In the genomic region with DNA sequence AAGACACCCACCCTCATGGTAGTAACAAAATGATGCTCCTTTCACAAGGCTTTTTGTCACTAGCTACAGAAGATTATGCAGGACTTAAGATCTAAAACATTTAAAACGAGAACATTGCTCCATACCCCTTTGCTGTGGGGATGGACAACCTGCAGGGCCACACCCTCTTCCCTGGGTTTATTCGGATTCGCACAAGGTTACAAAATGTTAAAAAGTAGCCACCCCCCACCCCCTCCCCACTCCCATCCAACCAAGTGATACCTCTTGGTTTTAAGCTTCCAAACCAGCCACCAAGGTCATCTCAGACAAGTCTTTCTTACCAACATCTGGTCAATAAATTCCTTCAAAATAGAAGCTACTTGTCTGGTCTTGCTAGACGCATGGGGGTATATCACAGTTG, we compare ENCODE assay signal across 18 mouse cellular contexts. TPM values are rescaled to one million over a fixed set of nuclear protein-coding genes. Genes with fewer than 3 reads are reported as not detected.
"Had no signal": no experiment of that assay in that cellular context is flagged by ENCODE, and none has a peak within 500 bp of the region (broad histone marks: within the 10 kb centered on the region; RNA-seq: fewer than 3 reads in every experiment).

No protein-coding gene starts in this region.

- H3K9me3 ChIP-seq: lung, embryonic 15.5 days; midbrain, embryonic 13.5 days; midbrain, embryonic 15.5 days; neural tube, embryonic 12.5 days; stomach, embryonic 15.5 days had no signal

- ATAC-seq: liver, postnatal 0 days; lung, postnatal 0 days; midbrain, embryonic 13.5 days; midbrain, embryonic 15.5 days had no signal

- H3K36me3 ChIP-seq: lung, embryonic 15.5 days; midbrain, embryonic 13.5 days; midbrain, embryonic 15.5 days; neural tube, embryonic 12.5 days; stomach, embryonic 15.5 days had no signal

- H3K4me2 ChIP-seq: lung, embryonic 15.5 days; midbrain, embryonic 11.5 days; midbrain, embryonic 13.5 days; midbrain, embryonic 15.5 days; neural tube, embryonic 12.5 days; stomach, embryonic 15.5 days had no signal

- H3K27ac ChIP-seq: lung, embryonic 15.5 days; macrophage; midbrain, embryonic 13.5 days; midbrain, embryonic 15.5 days; neural tube, embryonic 12.5 days; stomach, embryonic 15.5 days; stomach, postnatal 0 days had no signal

- H3K4me3 ChIP-seq: lung, embryonic 15.5 days; megakaryocyte, embryonic 14.5 days; midbrain, embryonic 13.5 days; midbrain, embryonic 15.5 days; neural tube, embryonic 12.5 days; stomach, embryonic 15.5 days had no signal

- H3K9ac ChIP-seq: liver, postnatal 0 days; lung, embryonic 15.5 days; midbrain, embryonic 13.5 days; midbrain, embryonic 15.5 days; neural tube, embryonic 12.5 days; stomach, embryonic 15.5 days had no signal

- DNase-seq: liver, postnatal 0 days; lung, adult 2 months; lung, postnatal 14 days; lung, postnatal 36 days; right cerebral cortex, postnatal 14 days; thymus, adult 2 months; thymus, postnatal 36 days had no signal

- H3K27me3 ChIP-seq: lung, embryonic 15.5 days; midbrain, embryonic 13.5 days; midbrain, embryonic 15.5 days; neural tube, embryonic 12.5 days; stomach, embryonic 15.5 days had no signal

- H3K4me1 ChIP-seq: lung, embryonic 15.5 days; midbrain, embryonic 13.5 days; midbrain, embryonic 15.5 days; neural tube, embryonic 12.5 days; stomach, embryonic 15.5 days had no signal

RNA-seq across cellular contexts. Expression of a gene that starts 11.9 kb away (rescaled TPM):
- total RNA-seq: monocyte, adult 5-6 weeks had no signal
